Mouse (Mus musculus) megakaryocyte, adult 5-6 weeks (primary cell): ENCODE data around the gene Ttc24. TPM values are rescaled to one million over a fixed set of nuclear protein-coding genes. Genes with fewer than 3 reads are reported as not detected.

Source experiments
- ATAC-seq: 2 replicates; pipeline ENCODE4 v1.8.0; 2016; ENCODE audit warnings: mild to moderate bottlenecking, inconsistent platforms; ENCODE audit not compliant: poor library complexity, severe bottlenecking
- total RNA-seq, 2 experiments: library from RNA; stranded (forward) in 1 of 2; stranded (reverse) in 1 of 2; fragments of 153-499, 151-499 nt in 1 of 2; fragments of 221-1000, 200-1000 nt in 1 of 2; gene quantifications; 2 replicates each; pipeline versions ENCODE4 v1.2.3 to v1.2.4; 2015 to 2017

Ttc24 gene
- total RNA-seq, 2 experiments from 2014 or later = not detected

DNA sequence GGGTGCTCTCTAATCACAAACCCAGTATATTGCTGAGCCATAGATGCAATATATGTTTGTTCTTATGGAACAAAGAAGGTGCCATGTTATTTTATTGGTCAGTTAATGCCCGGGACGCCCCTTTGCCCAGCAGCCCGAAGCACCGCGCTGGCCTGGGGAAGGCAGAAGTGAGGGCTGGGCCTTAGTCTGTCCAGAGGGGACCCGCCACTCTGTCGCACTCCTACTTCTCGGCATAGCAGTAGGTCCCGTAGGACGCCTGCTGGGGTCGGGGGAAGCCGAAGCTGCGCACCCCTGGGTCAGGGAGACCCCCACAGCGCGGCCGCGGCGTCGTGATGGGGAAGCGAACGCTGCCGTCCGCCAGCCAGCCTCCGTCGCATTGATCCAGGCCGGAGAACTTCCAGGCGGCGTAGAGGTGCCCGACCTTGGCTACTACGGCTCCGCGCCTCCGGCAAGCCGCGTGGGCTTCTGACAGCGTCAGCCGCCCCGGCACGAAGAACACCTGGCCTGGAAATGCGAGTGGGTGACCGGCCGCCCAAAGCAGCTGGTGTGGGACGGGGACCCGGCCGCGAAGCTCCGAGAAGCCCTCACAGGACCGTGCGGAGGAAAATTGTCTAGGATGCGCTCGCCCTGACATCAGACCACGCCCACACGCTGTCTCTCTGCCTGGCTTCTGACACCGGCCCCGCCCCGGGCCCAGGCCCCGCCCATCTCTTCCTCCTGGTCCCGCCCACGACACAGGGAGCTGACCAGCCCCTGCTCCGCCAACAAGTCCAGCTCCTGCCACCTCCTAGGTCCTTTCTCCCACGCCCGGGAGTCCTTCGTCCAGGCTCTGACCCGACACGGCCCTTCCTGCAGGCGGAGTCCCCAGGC lies 55.5 kb downstream of the Ttc24 start:
- peak; percentile 87 for ATAC-seq

Other genes starting within 250 kb of the Ttc24 start
- 1.9 and 2.7 TPM in 2 replicates for gene Sh2d2a, start 231.5 kb downstream of the Ttc24 start, total RNA-seq (2015)
- gene Sh2d2a, start 231.5 kb downstream of the Ttc24 start, total RNA-seq (2017) = 0.70 and 1.4 TPM in 2 replicates
- gene Prcc, start 192.7 kb downstream of the Ttc24 start, total RNA-seq (2015) = 16.8 and 18.9 TPM in 2 replicates
- gene Prcc, start 192.7 kb downstream of the Ttc24 start, total RNA-seq (2017) = 18.5 and 22.2 TPM in 2 replicates
- 131 and 154 TPM in 2 replicates for gene Hdgf, start 172.0 kb downstream of the Ttc24 start, total RNA-seq (2015)
- 217 and 229 TPM in 2 replicates for gene Hdgf, start 172.0 kb downstream of the Ttc24 start, total RNA-seq (2017)
- 134 and 135 TPM in 2 replicates for gene Mrpl24, start 158.8 kb downstream of the Ttc24 start, total RNA-seq (2015)
- gene Mrpl24, start 158.8 kb downstream of the Ttc24 start, total RNA-seq (2017) = 99.8 and 106 TPM in 2 replicates
- gene Isg20l2, start 148.0 kb downstream of the Ttc24 start, total RNA-seq (2015) = 27.5 and 28.8 TPM in 2 replicates
- gene Isg20l2, start 148.0 kb downstream of the Ttc24 start, total RNA-seq (2017) = 25.0 and 26.3 TPM in 2 replicates
- 7.2 and 7.8 TPM in 2 replicates for gene Rrnad1, start 147.6 kb downstream of the Ttc24 start, total RNA-seq (2015)
- 8.7 and 10.2 TPM in 2 replicates for gene Rrnad1, start 147.6 kb downstream of the Ttc24 start, total RNA-seq (2017)
- gene Crabp2, start 129.6 kb downstream of the Ttc24 start, total RNA-seq (2015) = 1.3 TPM in 1 of 2 replicates, not detected in the other
- gene Crabp2, start 129.6 kb downstream of the Ttc24 start, total RNA-seq (2017) = not detected in 2 replicates
- gene Nes, start 107.2 kb downstream of the Ttc24 start, total RNA-seq (2015) = not detected in 2 replicates
- gene Nes, start 107.2 kb downstream of the Ttc24 start, total RNA-seq (2017) = not detected in 2 replicates
- gene Bcan, start 78.1 kb downstream of the Ttc24 start, total RNA-seq (2015) = not detected in 2 replicates
- gene Bcan, start 78.1 kb downstream of the Ttc24 start, total RNA-seq (2017) = not detected in 2 replicates
- not detected in 2 replicates for gene Hapln2, start 50.7 kb downstream of the Ttc24 start, total RNA-seq (2015)
- gene Hapln2, start 50.7 kb downstream of the Ttc24 start, total RNA-seq (2017) = not detected in 2 replicates
- gene Gpatch4, start 35.2 kb downstream of the Ttc24 start, total RNA-seq (2015) = 7.3 TPM in 2 replicates
- gene Gpatch4, start 35.2 kb downstream of the Ttc24 start, total RNA-seq (2017) = 9.5 and 10.1 TPM in 2 replicates
- gene Naxe, start 19.8 kb downstream of the Ttc24 start, total RNA-seq (2015) = 48.2 and 56.4 TPM in 2 replicates
- 17.8 and 29.3 TPM in 2 replicates for gene Naxe, start 19.8 kb downstream of the Ttc24 start, total RNA-seq (2017)
- gene Iqgap3, start 3.7 kb upstream of the Ttc24 start, total RNA-seq (2015) = 13.5 and 16.3 TPM in 2 replicates
- 26.3 and 27.8 TPM in 2 replicates for gene Iqgap3, start 3.7 kb upstream of the Ttc24 start, total RNA-seq (2017)
- gene Mef2d, start 64.1 kb upstream of the Ttc24 start, total RNA-seq (2015) = 73.3 and 77.4 TPM in 2 replicates
- gene Mef2d, start 64.1 kb upstream of the Ttc24 start, total RNA-seq (2017) = 29.2 and 42.0 TPM in 2 replicates
- gene Rhbg, start 176.4 kb upstream of the Ttc24 start, total RNA-seq (2015) = not detected in 2 replicates
- gene Rhbg, start 176.4 kb upstream of the Ttc24 start, total RNA-seq (2017) = not detected in 2 replicates
- not detected in 2 replicates for gene Gm38392, start 208.9 kb upstream of the Ttc24 start, total RNA-seq (2015)
- not detected in 2 replicates for gene Gm38392, start 208.9 kb upstream of the Ttc24 start, total RNA-seq (2017)
- 2.8 and 6.6 TPM in 2 replicates for gene Tsacc, start 218.7 kb upstream of the Ttc24 start, total RNA-seq (2015)
- 0.95 and 3.5 TPM in 2 replicates for gene Tsacc, start 218.7 kb upstream of the Ttc24 start, total RNA-seq (2017)
- gene Cct3, start 218.8 kb upstream of the Ttc24 start, total RNA-seq (2015) = 153 and 179 TPM in 2 replicates
- 90.2 and 91.2 TPM in 2 replicates for gene Cct3, start 218.8 kb upstream of the Ttc24 start, total RNA-seq (2017)
- 146 and 170 TPM in 2 replicates for gene Glmp, start 246.7 kb upstream of the Ttc24 start, total RNA-seq (2015)
- gene Glmp, start 246.7 kb upstream of the Ttc24 start, total RNA-seq (2017) = 40.6 and 45.1 TPM in 2 replicates